Mouse (Mus musculus) hindbrain, embryonic 12.5 days (tissue): ENCODE measurements around the gene Tfap2c. TPM values are rescaled to one million over a fixed set of nuclear protein-coding genes. Genes with fewer than 3 reads are reported as not detected.

Source experiments
- ATAC-seq: fragments of 200-750 bp; cut with Nextera tagmentation; 2 replicates; pipeline ENCODE4 v1.8.0; 2017; ENCODE audit warnings: moderate TSS enrichment; ENCODE audit not compliant: low FRiP score
- H3K27ac ChIP-seq: fragments of 300-500 bp; sonication (generic); 2 replicates; pipeline ENCODE4 v1.5.1; 2016; ENCODE audit warnings: mild to moderate bottlenecking
- H3K27me3 ChIP-seq: fragments of 300-500 bp; sonication (generic); 2 replicates; pipeline ENCODE4 v1.6.1; 2016; ENCODE audit warnings: mild to moderate bottlenecking
- H3K36me3 ChIP-seq: fragments of 300-500 bp; sonication (generic); 2 replicates; pipeline ENCODE4 v1.6.1; 2016; ENCODE audit warnings: mild to moderate bottlenecking
- H3K4me1 ChIP-seq: fragments of 300-500 bp; sonication (generic); 2 replicates; pipeline ENCODE4 v1.6.1; 2016
- H3K4me2 ChIP-seq: fragments of 300-500 bp; sonication (generic); replicated peaks from 2 replicates; pipeline ENCODE4 v1.6.1; 2016; ENCODE audit warnings: mild to moderate bottlenecking
- H3K4me3 ChIP-seq: fragments of 300-500 bp; sonication (generic); 2 replicates; pipeline ENCODE4 v1.5.1; 2016; ENCODE audit warnings: mild to moderate bottlenecking
- H3K9ac ChIP-seq: fragments of 300-500 bp; sonication (generic); 2 replicates; pipeline ENCODE4 v1.6.1; 2016; ENCODE audit warnings: mild to moderate bottlenecking, moderate library complexity
- H3K9me3 ChIP-seq: fragments of 300-500 bp; sonication (generic); replicated peaks from 2 replicates; pipeline ENCODE4 v1.6.1; 2016; ENCODE audit warnings: mild to moderate bottlenecking
- WGBS: fragments of 180-500 bp; shearing (Covaris S2); methylation state at CpG from one replicate; pipeline ENCODE4 v1.1.7; 2016; 5-methylcytosine and 5-hydroxymethylcytosine counted together
- polyA plus RNA-seq: library from polyadenylated mRNA; unstranded; fragments of >200 nt; fragmentation: Nextera tagmentation; extraction: Ambion mirVana; gene quantifications from 2 replicates; pipeline ENCODE4 v1.2.1, GENCODE M21; 2016

Tfap2c gene
- polyA plus RNA-seq, 1 experiment from 2014 or later = 1.9 TPM

GRCm38 (mm10) chr2:172558674-172559468, 9.5 kb downstream of the Tfap2c start:
- Histone ChIP-seq H3K9ac (no peak overlapping the region), H3K4me2 (no peak overlapping the region), H3K4me3 (no peak overlapping the region), H3K4me1 (peaks cover 8% of the 10 kb centered on the region; the same call in 1 of the 2 replicates), H3K27ac (no peak overlapping the region), H3K36me3 (no peaks in the 10 kb centered on the region), H3K9me3 (no peaks in the 10 kb centered on the region), H3K27me3 (peaks cover 89% of the 10 kb centered on the region)
- ATAC-seq = no peak
- 32% methylated on average over 21 of the region's 21 CpGs for WGBS

DNA sequence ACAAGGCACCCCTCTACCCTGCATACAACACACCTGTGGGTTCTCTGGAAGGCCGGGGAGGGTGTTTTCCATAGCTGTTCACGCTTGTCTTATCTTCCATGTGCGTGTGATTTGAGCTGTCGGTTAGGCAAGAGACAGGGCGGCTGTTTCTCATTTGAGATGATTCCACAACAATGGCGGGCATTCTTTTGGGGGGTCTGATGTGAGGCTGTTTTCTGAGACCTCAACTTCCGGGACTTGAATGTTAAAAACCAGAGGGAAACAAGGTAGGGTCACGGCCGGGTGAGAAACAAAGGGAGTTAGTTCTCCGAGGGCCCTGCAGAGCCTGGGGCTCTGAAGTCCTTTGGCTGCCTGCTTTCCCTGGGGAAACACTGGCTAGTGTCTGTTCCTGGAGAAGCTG, 11.6 kb downstream of the Tfap2c start:
- Histone ChIP-seq H3K4me3 (no peak overlapping the region), H3K36me3 (no peaks in the 10 kb centered on the region), H3K4me2 (no peak overlapping the region), H3K27me3 (peaks cover 70% of the 10 kb centered on the region), H3K9me3 (no peaks in the 10 kb centered on the region), H3K4me1 (peaks cover 8% of the 10 kb centered on the region; the same call in 1 of the 2 replicates), H3K9ac (peak overlapping the region; percentile 18; the same call in 1 of the 2 replicates), H3K27ac (no peak overlapping the region)
- ATAC-seq = no peak
- 26% methylated on average over 10 of the region's 10 CpGs for WGBS

DNA sequence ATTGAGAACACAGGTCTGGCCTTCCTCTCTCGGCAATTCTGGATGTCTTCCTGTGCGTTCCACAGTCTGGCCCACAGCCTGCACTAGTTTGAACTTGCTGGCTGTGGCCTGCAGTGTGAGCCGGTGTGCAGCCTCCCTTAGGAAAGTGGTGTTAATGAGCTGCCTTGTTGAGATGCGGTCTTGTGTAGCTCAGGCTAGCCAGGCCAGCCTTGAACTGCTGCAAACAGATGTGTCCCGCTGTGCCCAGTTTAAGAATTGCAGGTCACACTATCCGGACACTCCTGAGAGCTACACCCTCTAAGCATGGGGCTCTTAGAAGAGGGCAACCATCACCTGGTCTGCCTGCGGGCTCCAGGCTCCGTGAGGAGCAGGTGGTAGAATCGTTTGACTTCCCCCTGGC, 18.4 kb downstream of the Tfap2c start:
- no peaks in the 10 kb centered on the region for H3K36me3 ChIP-seq
- H3K9ac ChIP-seq = no peak overlapping the region
- no peak overlapping the region for H3K4me2 ChIP-seq
- WGBS = 75% methylated on average over 9 of the region's 9 CpGs
- H3K4me1 ChIP-seq = no peaks in the 10 kb centered on the region
- H3K27me3 ChIP-seq = peaks cover 14% of the 10 kb centered on the region
- no peak for ATAC-seq
- no peaks in the 10 kb centered on the region for H3K9me3 ChIP-seq
- H3K4me3 ChIP-seq = no peak overlapping the region
- H3K27ac ChIP-seq = no peak overlapping the region

DNA sequence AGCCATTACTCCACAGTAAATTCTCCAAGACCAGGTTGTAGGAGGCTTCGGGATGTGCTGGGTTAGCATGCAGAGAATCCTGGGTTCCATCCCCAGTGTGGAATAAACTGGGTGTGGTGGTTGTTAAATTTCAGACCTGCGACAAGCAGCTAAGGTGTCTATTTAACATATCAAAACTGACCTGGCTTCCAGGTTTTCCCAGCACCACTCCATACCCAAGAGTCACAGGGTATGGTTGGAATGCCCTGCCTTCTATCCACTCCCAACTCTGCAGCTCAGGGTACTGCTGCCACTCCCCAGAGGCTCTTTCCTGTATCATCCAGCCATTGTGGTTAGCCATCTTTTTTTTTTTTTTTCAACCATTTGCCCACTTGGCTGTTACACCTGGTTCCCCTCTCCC, 19.1 kb downstream of the Tfap2c start:
- 86% methylated on average over 2 of the region's 2 CpGs for WGBS
- H3K4me3 ChIP-seq = no peak overlapping the region
- no peak for ATAC-seq

DNA sequence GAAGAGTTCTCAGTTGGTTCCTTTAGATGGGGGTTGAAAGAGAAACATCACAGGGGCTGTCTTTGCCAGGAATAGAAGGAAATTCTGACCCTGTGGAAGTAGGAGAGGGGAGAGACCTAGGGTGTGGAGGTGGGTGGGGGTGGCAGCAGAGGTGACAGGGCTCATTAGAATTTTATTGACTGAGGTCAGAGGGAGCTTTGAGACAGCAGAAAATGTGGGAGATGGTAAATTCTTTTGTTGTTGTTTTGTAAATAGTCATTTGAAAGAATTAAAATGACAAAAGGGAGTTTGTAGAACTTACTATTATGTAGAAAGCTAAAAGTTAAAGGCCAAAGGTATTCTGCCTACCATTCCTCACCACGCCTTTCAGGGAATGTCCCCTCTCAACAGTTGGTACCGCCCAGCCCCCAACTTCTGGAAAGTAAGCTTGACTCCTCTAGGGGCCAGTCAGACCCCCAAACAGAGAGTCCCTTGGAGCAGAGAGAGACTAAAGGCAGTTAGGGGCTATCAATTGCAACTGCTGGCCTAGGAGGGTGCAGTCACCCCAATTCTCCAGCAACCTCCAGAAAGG, 27.9 kb downstream of the Tfap2c start:
- H3K9me3 ChIP-seq = no peaks in the 10 kb centered on the region
- peaks cover 37% of the 10 kb centered on the region for H3K27me3 ChIP-seq
- no peak overlapping the region for H3K27ac ChIP-seq
- peaks cover 14% of the 10 kb centered on the region; the same call in 1 of the 2 replicates for H3K4me1 ChIP-seq
- no peak overlapping the region for H3K4me2 ChIP-seq
- ATAC-seq = no peak
- 57% methylated on average over 2 of the region's 2 CpGs for whole genome bisulfite sequencing
- H3K4me3 ChIP-seq = no peak overlapping the region
- no peak overlapping the region for H3K9ac ChIP-seq
- H3K36me3 ChIP-seq = no peaks in the 10 kb centered on the region

More for the DNA sequence above, 19.1 kb downstream of the Tfap2c start:
- peaks cover 10% of the 10 kb centered on the region for H3K27me3 ChIP-seq
- no peaks in the 10 kb centered on the region for H3K9me3 ChIP-seq
- H3K9ac ChIP-seq = no peak overlapping the region
- no peak overlapping the region for H3K4me2 ChIP-seq
- H3K27ac ChIP-seq = no peak overlapping the region
- no peaks in the 10 kb centered on the region for H3K4me1 ChIP-seq
- no peaks in the 10 kb centered on the region for H3K36me3 ChIP-seq

GRCm38 (mm10) chr2:172579221-172579620, 29.8 kb downstream of the Tfap2c start:
- WGBS = 74% methylated on average over 5 of the region's 5 CpGs
- Histone ChIP-seq H3K27ac (no peak overlapping the region), H3K9me3 (no peaks in the 10 kb centered on the region), H3K4me2 (no peak overlapping the region), H3K4me1 (peaks cover 21% of the 10 kb centered on the region), H3K9ac (no peak overlapping the region), H3K4me3 (no peak overlapping the region), H3K36me3 (no peaks in the 10 kb centered on the region), H3K27me3 (peaks cover 48% of the 10 kb centered on the region)
- ATAC-seq = no peak

GRCm38 (mm10) chr2:172580536-172581265, 31.3 kb downstream of the Tfap2c start:
- H3K9ac ChIP-seq = no peak overlapping the region
- peaks cover 21% of the 10 kb centered on the region for H3K4me1 ChIP-seq
- H3K4me3 ChIP-seq = no peak overlapping the region
- H3K4me2 ChIP-seq = no peak overlapping the region
- H3K27ac ChIP-seq = no peak overlapping the region
- peaks cover 61% of the 10 kb centered on the region for H3K27me3 ChIP-seq
- H3K9me3 ChIP-seq = no peaks in the 10 kb centered on the region
- ATAC-seq = 0 out of 2 replicates have a peak, but pooled peaks have one; percentile 20
- 44% methylated on average over 12 of the region's 12 CpGs for WGBS
- H3K36me3 ChIP-seq = no peaks in the 10 kb centered on the region

GRCm38 (mm10) chr2:172583312-172583711, 33.9 kb downstream of the Tfap2c start:
- Histone ChIP-seq H3K4me1 (peaks cover 21% of the 10 kb centered on the region), H3K9ac (no peak overlapping the region), H3K36me3 (no peaks in the 10 kb centered on the region), H3K4me2 (no peak overlapping the region), H3K9me3 (no peaks in the 10 kb centered on the region), H3K27me3 (peaks cover 58% of the 10 kb centered on the region), H3K27ac (no peak overlapping the region), H3K4me3 (no peak overlapping the region)
- ATAC-seq = peak; percentile 51; the same call in 1 of the 2 replicates
- 15% methylated on average over 7 of the region's 7 CpGs for WGBS

DNA sequence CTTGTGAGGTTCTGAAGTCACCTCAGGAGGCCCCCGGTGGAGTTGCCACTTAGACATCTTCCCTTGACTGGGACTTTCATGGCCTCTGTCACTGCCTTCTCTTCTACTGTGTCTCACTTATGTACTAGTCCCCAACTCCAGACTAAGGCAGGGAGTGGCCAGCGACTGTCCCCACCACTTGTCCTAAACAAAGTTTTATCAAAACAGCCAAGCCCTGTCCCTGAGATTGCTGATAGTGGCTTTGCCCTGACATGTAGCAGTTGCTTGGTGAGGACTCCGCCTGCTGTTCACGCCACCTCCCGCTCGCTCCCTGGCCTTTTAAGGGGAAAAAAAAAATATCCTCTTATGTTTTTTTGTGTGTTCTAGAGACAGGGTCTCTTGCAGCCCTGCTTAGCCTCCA, 35.9 kb downstream of the Tfap2c start:
- Histone ChIP-seq H3K36me3 (no peaks in the 10 kb centered on the region), H3K9me3 (no peaks in the 10 kb centered on the region), H3K9ac (no peak overlapping the region), H3K4me1 (peaks cover 15% of the 10 kb centered on the region; the same call in 1 of the 2 replicates), H3K27me3 (peaks cover 48% of the 10 kb centered on the region), H3K4me2 (no peak overlapping the region), H3K4me3 (no peak overlapping the region), H3K27ac (no peak overlapping the region)
- ATAC-seq = no peak
- 82% methylated on average over 6 of the region's 6 CpGs for WGBS

- H3K9me3 ChIP-seq = no peaks in the 10 kb centered on the region
- ATAC-seq = no peak
- H3K9ac ChIP-seq = no peak overlapping the region
- WGBS = 86% methylated on average over 1 of the region's 1 CpGs
- no peaks in the 10 kb centered on the region for H3K36me3 ChIP-seq
- 0 out of 2 replicates have a peak, but pooled peaks cover 3% of the 10 kb centered on the region for H3K4me1 ChIP-seq
- no peak overlapping the region for H3K27ac ChIP-seq
- no peak overlapping the region for H3K4me2 ChIP-seq
- H3K27me3 ChIP-seq = peaks cover 21% of the 10 kb centered on the region; the same call in 1 of the 2 replicates
- no peak overlapping the region for H3K4me3 ChIP-seq
Observed at GRCm38 (mm10) chr2:172589048-172589447, 39.7 kb downstream of the Tfap2c start.

DNA sequence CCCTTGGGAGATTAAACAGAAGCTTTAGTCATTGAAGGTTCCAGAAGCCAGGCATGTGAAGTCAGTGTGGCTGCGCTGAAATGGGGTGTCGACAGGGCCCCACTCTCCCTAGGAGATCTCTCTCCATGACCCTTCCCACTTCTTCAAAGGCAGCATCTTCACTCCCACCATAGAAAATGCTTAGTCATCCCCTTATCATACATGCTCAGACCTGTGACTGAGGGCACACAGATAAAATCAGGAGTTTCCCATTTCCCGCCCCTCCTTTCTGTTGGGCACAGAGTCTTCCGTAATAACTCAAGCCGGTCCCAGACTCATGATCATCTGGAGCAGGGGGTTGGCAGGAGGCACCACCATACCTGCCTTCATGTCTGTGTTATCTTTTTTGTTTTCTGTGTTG, 41.4 kb downstream of the Tfap2c start:
- 86% methylated on average over 5 of the region's 5 CpGs for WGBS

GRCm38 (mm10) chr2:172594326-172594725, 44.9 kb downstream of the Tfap2c start:
- Histone ChIP-seq H3K4me1 (no peaks in the 10 kb centered on the region), H3K9ac (no peak overlapping the region), H3K9me3 (no peaks in the 10 kb centered on the region), H3K4me2 (no peak overlapping the region), H3K36me3 (no peaks in the 10 kb centered on the region), H3K27me3 (no peaks in the 10 kb centered on the region), H3K27ac (no peak overlapping the region), H3K4me3 (no peak overlapping the region)
- no peak for ATAC-seq
- 80% methylated on average over 7 of the region's 7 CpGs for WGBS

More for the DNA sequence above, 41.4 kb downstream of the Tfap2c start:
- no peak for ATAC-seq
- H3K9me3 ChIP-seq = no peaks in the 10 kb centered on the region
- H3K27ac ChIP-seq = no peak overlapping the region
- H3K4me2 ChIP-seq = no peak overlapping the region
- no peak overlapping the region for H3K4me3 ChIP-seq
- no peak overlapping the region for H3K9ac ChIP-seq
- 0 out of 2 replicates have a peak, but pooled peaks cover 3% of the 10 kb centered on the region for H3K4me1 ChIP-seq
- H3K36me3 ChIP-seq = no peaks in the 10 kb centered on the region
- H3K27me3 ChIP-seq = peaks cover 7% of the 10 kb centered on the region; the same call in 1 of the 2 replicates
